Mouse (Mus musculus) midbrain, embryonic 13.5 days (tissue): ENCODE measurements around the gene Wdr17. TPM values are rescaled to one million over a fixed set of nuclear protein-coding genes. Genes with fewer than 3 reads are reported as not detected.
"Not testable (repeated sequence)": the region's sequence is repeated elsewhere in the genome, so short reads cannot be mapped to it uniquely, and the experiment has no call there.

ENCODE experiments used
- ATAC-seq: fragments of 200-750 bp; cut with Nextera tagmentation; 2 replicates; pipeline ENCODE4 v1.8.0; 2017; ENCODE audit warnings: mild to moderate bottlenecking, moderate TSS enrichment, moderate library complexity
- H3K27ac ChIP-seq: fragments of 300-500 bp; sonication (generic); 2 replicates; pipeline ENCODE4 v1.5.1; 2015; ENCODE audit warnings: inconsistent platforms, mild to moderate bottlenecking, moderate library complexity
- H3K27me3 ChIP-seq: fragments of 300-500 bp; sonication (generic); 2 replicates; pipeline ENCODE4 v1.6.1; 2015; ENCODE audit warnings: mild to moderate bottlenecking, inconsistent platforms
- H3K36me3 ChIP-seq: fragments of 300-500 bp; sonication (generic); 2 replicates; pipeline ENCODE4 v1.6.1; 2015; ENCODE audit warnings: mild to moderate bottlenecking, inconsistent platforms
- H3K4me1 ChIP-seq: fragments of 300-500 bp; sonication (generic); replicated peaks from 2 replicates; pipeline ENCODE4 v1.6.1; 2015; ENCODE audit warnings: inconsistent platforms
- H3K4me2 ChIP-seq: fragments of 300-500 bp; sonication (generic); replicated peaks from 2 replicates; pipeline ENCODE4 v1.6.1; 2015; ENCODE audit warnings: moderate library complexity, mild to moderate bottlenecking, inconsistent platforms
- H3K4me3 ChIP-seq: fragments of 300-500 bp; sonication (generic); replicated peaks from 2 replicates; pipeline ENCODE4 v1.5.1; 2015; ENCODE audit warnings: mild to moderate bottlenecking, inconsistent platforms
- H3K9ac ChIP-seq: fragments of 300-500 bp; sonication (generic); replicated peaks from 2 replicates; pipeline ENCODE4 v1.6.1; 2015; ENCODE audit warnings: mild to moderate bottlenecking, inconsistent platforms
- H3K9me3 ChIP-seq: fragments of 300-500 bp; sonication (generic); 2 replicates; pipeline ENCODE4 v1.6.1; 2016; ENCODE audit warnings: mild to moderate bottlenecking, inconsistent platforms
- WGBS: fragments of 180-500 bp; shearing (Covaris S2); methylation state at CpG from one replicate; pipeline ENCODE4 v1.1.7; 2015; 5-methylcytosine and 5-hydroxymethylcytosine counted together
- polyA plus RNA-seq: library from polyadenylated mRNA; unstranded; fragments of >200 nt; fragmentation: Nextera tagmentation; extraction: Ambion mirVana; gene quantifications from 2 replicates; pipeline ENCODE4 v1.2.1, GENCODE M21; 2015

Gene Wdr17
- polyA plus RNA-seq, 1 experiment from 2014 or later: 9.5 TPM

GRCm38 (mm10) chr8:54659703-54660102 is 227.3 kb downstream of the Wdr17 start:
- Histone ChIP-seq H3K9ac (no peak overlapping the region), H3K27me3 (no peaks in the 10 kb centered on the region), H3K4me3 (no peak overlapping the region), H3K4me1 (no peaks in the 10 kb centered on the region), H3K4me2 (no peak overlapping the region), H3K9me3 (no peaks in the 10 kb centered on the region), H3K27ac (no peak overlapping the region), H3K36me3 (no peaks in the 10 kb centered on the region)
- no peak for ATAC-seq
- 88% methylated on average over 2 of the region's 2 CpGs for WGBS

- H3K9me3 ChIP-seq: no peaks in the 10 kb centered on the region
- no peak overlapping the region for H3K4me3 ChIP-seq
- no peaks in the 10 kb centered on the region for H3K27me3 ChIP-seq
- no peak overlapping the region for H3K9ac ChIP-seq
- no peaks in the 10 kb centered on the region for H3K36me3 ChIP-seq
- 50% methylated on average over 4 of the region's 4 CpGs for WGBS
- no peak overlapping the region for H3K4me2 ChIP-seq
- H3K4me1 ChIP-seq: 0 out of 2 replicates have a peak, but pooled peaks cover 2% of the 10 kb centered on the region
- H3K27ac ChIP-seq: no peak overlapping the region
- ATAC-seq: no peak
Observed at GRCm38 (mm10) chr8:54638634-54639033, 248.3 kb downstream of the Wdr17 start.

- H3K9me3 ChIP-seq, H3K27me3 ChIP-seq, H3K9ac ChIP-seq, ATAC-seq, H3K27ac ChIP-seq, H3K4me3 ChIP-seq, H3K36me3 ChIP-seq, H3K4me1 ChIP-seq, H3K4me2 ChIP-seq: not testable (repeated sequence)
- 87% methylated on average over 17 of the region's 17 CpGs for WGBS
Observed at GRCm38 (mm10) chr8:54616710-54617109, 270.3 kb downstream of the Wdr17 start.

GRCm38 (mm10) chr8:54610238-54610637 is 276.7 kb downstream of the Wdr17 start:
- no peak overlapping the region for H3K4me3 ChIP-seq
- no peak for ATAC-seq
- H3K27me3 ChIP-seq: no peaks in the 10 kb centered on the region
- WGBS: 84% methylated on average over 4 of the region's 4 CpGs
- no peak overlapping the region for H3K4me2 ChIP-seq
- no peaks in the 10 kb centered on the region for H3K4me1 ChIP-seq
- no peak overlapping the region for H3K9ac ChIP-seq
- no peak overlapping the region for H3K27ac ChIP-seq
- no peaks in the 10 kb centered on the region for H3K36me3 ChIP-seq
- H3K9me3 ChIP-seq: no peaks in the 10 kb centered on the region

- no peaks in the 10 kb centered on the region for H3K36me3 ChIP-seq
- H3K27ac ChIP-seq: no peak overlapping the region
- H3K4me1 ChIP-seq: no peaks in the 10 kb centered on the region
- H3K9ac ChIP-seq: no peak overlapping the region
- no peak overlapping the region for H3K4me3 ChIP-seq
- WGBS: 95% methylated on average over 2 of the region's 2 CpGs
- H3K4me2 ChIP-seq: no peak overlapping the region
- no peaks in the 10 kb centered on the region for H3K9me3 ChIP-seq
- H3K27me3 ChIP-seq: no peaks in the 10 kb centered on the region
- ATAC-seq: no peak
Observed at GRCm38 (mm10) chr8:54609336-54609735, 277.6 kb downstream of the Wdr17 start.

GRCm38 (mm10) chr8:54603440-54603839 is 283.5 kb downstream of the Wdr17 start:
- Histone ChIP-seq H3K9me3 (no peaks in the 10 kb centered on the region), H3K4me1 (peaks cover 8% of the 10 kb centered on the region), H3K9ac (no peak overlapping the region), H3K4me3 (no peak overlapping the region), H3K36me3 (no peaks in the 10 kb centered on the region), H3K27me3 (no peaks in the 10 kb centered on the region), H3K27ac (no peak overlapping the region), H3K4me2 (no peak overlapping the region)
- ATAC-seq: no peak
- 83% methylated on average over 4 of the region's 4 CpGs for WGBS

- WGBS: 5% methylated on average over 21 of the region's 21 CpGs
- Histone ChIP-seq H3K27ac (peak within 1 kb of the TSS; percentile 47; the same call in 1 of the 2 replicates), H3K4me3 (peak within 1 kb of the TSS; percentile 39), H3K4me1 (peaks cover 8% of the 10 kb centered on the region), H3K27me3 (no peaks in the 10 kb centered on the region), H3K36me3 (no peaks in the 10 kb centered on the region), H3K9ac (peak within 1 kb of the TSS; percentile 64), H3K9me3 (no peaks in the 10 kb centered on the region), H3K4me2 (peak within 1 kb of the TSS; percentile 68)
- peak; percentile 96 for ATAC-seq
Observed at GRCm38 (mm10) chr8:54600671-54601251, 286.2 kb downstream of the Wdr17 start, which contains the start of gene Spata4. Spata4 (plus strand) TSS chr8:54600781.

GRCm38 (mm10) chr8:54597386-54597785 is 289.6 kb downstream of the Wdr17 start:
- no peaks in the 10 kb centered on the region for H3K27me3 ChIP-seq
- H3K4me3 ChIP-seq: no peak overlapping the region
- H3K9me3 ChIP-seq: no peaks in the 10 kb centered on the region
- H3K27ac ChIP-seq: no peak overlapping the region
- 92% methylated on average over 2 of the region's 2 CpGs for WGBS
- no peak overlapping the region for H3K9ac ChIP-seq
- ATAC-seq: no peak
- H3K36me3 ChIP-seq: no peaks in the 10 kb centered on the region
- H3K4me1 ChIP-seq: peaks cover 19% of the 10 kb centered on the region
- H3K4me2 ChIP-seq: no peak overlapping the region

- Histone ChIP-seq H3K36me3 (no peaks in the 10 kb centered on the region), H3K27me3 (no peaks in the 10 kb centered on the region), H3K4me3 (no peak overlapping the region), H3K4me1 (peaks cover 19% of the 10 kb centered on the region), H3K9ac (no peak overlapping the region), H3K4me2 (no peak overlapping the region), H3K9me3 (no peaks in the 10 kb centered on the region), H3K27ac (no peak overlapping the region)
- WGBS: 96% methylated on average over 2 of the region's 2 CpGs
- ATAC-seq: no peak
Observed at GRCm38 (mm10) chr8:54596940-54597339, 290.0 kb downstream of the Wdr17 start.

GRCm38 (mm10) chr8:54596051-54596450 is 290.9 kb downstream of the Wdr17 start:
- Histone ChIP-seq H3K9ac (no peak overlapping the region), H3K36me3 (no peaks in the 10 kb centered on the region), H3K4me1 (peaks cover 19% of the 10 kb centered on the region), H3K27ac (no peak overlapping the region), H3K9me3 (no peaks in the 10 kb centered on the region), H3K27me3 (no peaks in the 10 kb centered on the region), H3K4me3 (no peak overlapping the region), H3K4me2 (no peak overlapping the region)
- WGBS: 52% methylated on average over 2 of the region's 2 CpGs
- no peak for ATAC-seq

- H3K9me3 ChIP-seq: no peaks in the 10 kb centered on the region
- no peak overlapping the region for H3K27ac ChIP-seq
- ATAC-seq: peak; percentile 55; the same call in 1 of the 2 replicates
- no peak overlapping the region for H3K4me3 ChIP-seq
- H3K4me2 ChIP-seq: peak overlapping the region; percentile 19; the same call in 1 of the 2 replicates
- H3K9ac ChIP-seq: no peak overlapping the region
- H3K27me3 ChIP-seq: no peaks in the 10 kb centered on the region
- 65% methylated on average over 5 of the region's 5 CpGs for WGBS
- H3K4me1 ChIP-seq: peaks cover 11% of the 10 kb centered on the region
- no peaks in the 10 kb centered on the region for H3K36me3 ChIP-seq
Observed at GRCm38 (mm10) chr8:54594634-54595033, 292.4 kb downstream of the Wdr17 start.

- H3K9me3 ChIP-seq: no peaks in the 10 kb centered on the region
- no peak overlapping the region for H3K27ac ChIP-seq
- WGBS: 65% methylated on average over 1 of the region's 1 CpGs
- H3K4me2 ChIP-seq: no peak overlapping the region
- no peaks in the 10 kb centered on the region for H3K4me1 ChIP-seq
- no peak overlapping the region for H3K4me3 ChIP-seq
- H3K27me3 ChIP-seq: no peaks in the 10 kb centered on the region
- no peak overlapping the region for H3K9ac ChIP-seq
- ATAC-seq: 0 out of 2 replicates have a peak, but pooled peaks have one; percentile 53
- H3K36me3 ChIP-seq: no peaks in the 10 kb centered on the region
Observed at GRCm38 (mm10) chr8:54582886-54583285, 304.1 kb downstream of the Wdr17 start.

GRCm38 (mm10) chr8:54581436-54581835 is 305.5 kb downstream of the Wdr17 start:
- no peak for ATAC-seq
- H3K4me1 ChIP-seq: no peaks in the 10 kb centered on the region
- no peaks in the 10 kb centered on the region for H3K9me3 ChIP-seq
- H3K9ac ChIP-seq: no peak overlapping the region
- H3K4me2 ChIP-seq: no peak overlapping the region
- WGBS: 89% methylated on average over 3 of the region's 3 CpGs
- no peaks in the 10 kb centered on the region for H3K27me3 ChIP-seq
- no peaks in the 10 kb centered on the region for H3K36me3 ChIP-seq
- no peak overlapping the region for H3K4me3 ChIP-seq
- H3K27ac ChIP-seq: no peak overlapping the region
